Mouse (Mus musculus): ENCODE results near the gene Mgat3.

Gene Mgat3

GRCm38 (mm10) chr15:80225796-80226195, 52.3 kb downstream of the Mgat3 start:
- DNase-seq (ENCODE audit: low spot score): peak; percentile 51

DNA sequence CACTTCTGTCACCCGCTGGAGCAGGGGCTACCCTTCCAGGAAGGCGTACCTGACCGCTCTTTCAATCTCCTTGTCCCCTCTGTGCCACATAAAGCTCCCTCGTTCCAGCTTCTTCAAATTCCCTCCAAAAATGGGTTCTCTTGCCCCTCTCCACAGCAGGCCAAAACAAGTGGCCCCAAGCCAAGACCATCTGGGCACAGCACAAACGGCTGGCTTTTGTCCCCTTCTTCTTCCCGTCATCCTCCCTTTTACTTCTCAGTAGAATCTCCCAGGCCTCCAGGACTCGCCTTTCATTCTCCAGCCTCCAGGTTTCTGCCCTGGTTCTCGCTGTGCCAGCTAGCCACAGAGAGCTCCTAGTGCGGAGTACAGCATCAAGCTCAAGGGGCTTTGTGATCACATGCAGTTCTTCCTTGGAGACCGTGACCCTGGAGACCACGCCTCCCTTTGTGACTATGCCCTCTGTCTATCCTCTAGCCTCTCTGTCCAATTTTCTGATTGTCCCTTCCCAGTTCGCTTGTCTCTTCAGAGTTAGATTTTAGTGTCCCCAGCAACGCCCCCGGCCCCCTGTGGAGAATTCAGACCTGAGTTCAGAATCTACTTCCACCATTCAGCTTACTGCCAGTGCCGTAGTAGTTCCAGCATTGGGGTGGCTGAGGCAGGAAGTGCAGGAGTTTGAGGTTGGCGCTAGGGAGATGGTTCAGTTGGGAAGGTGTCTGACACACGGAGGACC, 54.7 kb downstream of the Mgat3 start:
- DNase-seq (ENCODE audit: low spot score): no peak

GRCm38 (mm10) chr15:80232331-80232730, 58.8 kb downstream of the Mgat3 start:
- DNase-seq (ENCODE audit: low spot score): no peak

DNA sequence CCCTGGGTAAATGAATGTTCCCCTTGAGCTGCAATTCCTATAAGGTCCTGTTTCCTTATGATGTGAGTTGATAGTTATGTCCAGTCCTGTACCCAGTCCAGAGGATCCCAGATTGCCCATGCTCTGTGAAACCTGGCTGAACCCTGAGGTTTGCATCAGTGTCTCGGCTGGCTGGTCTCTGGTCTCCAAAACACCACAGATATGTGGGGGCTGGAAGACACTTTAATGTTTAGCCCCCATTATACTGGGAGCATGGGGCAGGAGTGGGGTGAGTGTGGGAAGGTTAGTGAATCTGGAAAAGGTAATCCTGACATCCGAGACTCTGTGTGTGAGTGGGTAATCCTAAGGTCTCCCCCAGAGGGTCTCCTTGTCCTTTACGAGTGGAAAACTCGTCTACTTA, 59.5 kb downstream of the Mgat3 start:
- no peak for DNase-seq (ENCODE audit: low spot score)

- peak; percentile 94 for DNase-seq (ENCODE audit: low spot score)
These were observed 60.4 kb downstream of the Mgat3 start, which contains the start of gene Mief1 for GRCm38 (mm10) chr15:80233733-80234509. Gene Mief1, plus strand, starts transcription at chr15:80234018.

GRCm38 (mm10) chr15:80235535-80235934, 62.0 kb downstream of the Mgat3 start, which contains the start of gene AC140267.1:
Gene AC140267.1, plus strand, starts transcription at chr15:80235835.
- DNase-seq (ENCODE audit: low spot score): no peak

GRCm38 (mm10) chr15:80248135-80248534, 74.6 kb downstream of the Mgat3 start:
- no peak for DNase-seq (ENCODE audit: low spot score)

GRCm38 (mm10) chr15:80248596-80248995, 75.1 kb downstream of the Mgat3 start:
- no peak for DNase-seq (ENCODE audit: low spot score)

DNA sequence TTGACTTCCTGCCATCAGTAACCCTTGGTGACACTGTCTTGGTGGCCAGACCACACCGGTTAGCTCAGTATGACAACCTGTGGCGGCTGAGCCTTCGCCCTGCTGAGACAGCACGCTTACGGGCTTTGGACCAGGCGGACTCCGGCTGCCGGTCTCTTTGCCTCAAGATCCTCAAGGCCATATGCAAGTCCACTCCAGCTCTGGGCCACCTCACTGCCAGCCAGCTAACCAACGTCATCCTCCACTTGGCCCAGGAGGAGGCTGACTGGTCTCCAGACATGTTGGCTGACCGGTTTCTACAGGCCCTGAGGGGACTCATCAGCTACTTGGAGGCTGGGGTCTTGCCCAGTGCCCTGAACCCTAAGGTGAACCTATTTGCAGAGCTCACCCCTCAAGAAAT, 76.2 kb downstream of the Mgat3 start:
- DNase-seq (ENCODE audit: low spot score): no peak

GRCm38 (mm10) chr15:80250586-80250985, 77.1 kb downstream of the Mgat3 start:
- no peak for DNase-seq (ENCODE audit: low spot score)

GRCm38 (mm10) chr15:80253530-80253929, 80.0 kb downstream of the Mgat3 start:
- peak; percentile 19 for DNase-seq (ENCODE audit: low spot score)

DNA sequence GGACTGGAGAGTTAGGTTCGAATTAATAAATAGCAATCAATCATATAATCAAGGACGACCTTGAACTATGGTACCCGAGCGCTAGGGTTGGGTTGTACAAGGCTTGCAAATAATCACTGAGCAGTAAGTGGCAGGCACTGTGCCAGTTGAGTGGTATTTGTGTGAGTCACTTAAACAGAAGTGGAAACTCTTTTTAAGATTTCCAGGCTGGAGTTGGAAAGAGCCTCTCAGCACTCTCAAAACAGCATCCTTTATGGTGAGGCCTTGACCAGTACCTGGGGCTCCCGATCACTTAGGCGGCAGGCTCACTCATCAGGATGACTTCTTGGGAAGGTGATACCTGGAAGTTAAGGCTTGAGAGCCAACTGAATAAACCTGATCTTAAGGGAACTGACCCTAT, 80.7 kb downstream of the Mgat3 start:
- peak; percentile 70 for DNase-seq (ENCODE audit: low spot score)

DNA sequence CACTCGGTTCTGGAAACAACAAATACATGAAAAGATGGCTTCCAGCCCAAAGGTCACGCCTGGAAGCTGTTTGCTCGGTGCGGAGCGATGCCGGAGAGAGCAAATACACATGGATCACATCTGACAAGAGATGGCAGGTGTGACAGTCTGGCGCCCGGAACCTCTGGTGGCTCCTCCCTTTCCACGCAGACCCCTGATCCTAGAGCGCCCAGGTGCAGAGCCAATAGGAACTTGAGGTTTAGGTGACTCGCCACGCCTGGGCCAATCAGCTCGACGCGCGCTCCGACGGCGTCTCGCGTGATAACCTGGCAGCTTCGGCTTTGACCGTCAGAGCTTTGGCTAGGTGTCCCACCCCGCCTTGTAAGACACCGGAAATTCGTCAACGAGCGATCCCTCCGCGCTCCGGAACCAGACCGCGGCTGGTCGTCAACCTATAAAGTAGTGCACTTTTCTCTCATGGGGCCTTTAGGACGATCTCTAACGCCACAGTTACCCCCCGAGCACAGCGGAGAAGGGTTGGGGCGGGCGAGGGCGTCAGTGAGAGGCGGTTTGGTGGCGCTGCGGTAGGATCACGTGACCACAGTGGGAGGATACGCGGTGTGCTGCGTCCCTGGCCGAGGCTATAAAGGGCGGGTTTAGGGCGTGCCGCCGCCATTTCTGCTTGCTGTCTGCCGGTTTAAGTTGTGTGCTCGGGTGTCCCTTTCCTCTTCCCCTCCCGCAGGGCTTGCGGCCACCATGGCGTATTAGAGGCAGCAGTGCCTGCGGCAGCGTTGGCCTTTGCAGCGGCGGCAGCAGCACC, 81.5 kb downstream of the Mgat3 start, which contains the start of gene Atf4:
Gene Atf4, plus strand, starts transcription at position 338 of the 799 bp plus-strand sequence.
- DNase-seq (ENCODE audit: low spot score): peak; percentile 99

GRCm38 (mm10) chr15:80255646-80256121, 82.2 kb downstream of the Mgat3 start:
- DNase-seq (ENCODE audit: low spot score): peak; percentile 92

DNA sequence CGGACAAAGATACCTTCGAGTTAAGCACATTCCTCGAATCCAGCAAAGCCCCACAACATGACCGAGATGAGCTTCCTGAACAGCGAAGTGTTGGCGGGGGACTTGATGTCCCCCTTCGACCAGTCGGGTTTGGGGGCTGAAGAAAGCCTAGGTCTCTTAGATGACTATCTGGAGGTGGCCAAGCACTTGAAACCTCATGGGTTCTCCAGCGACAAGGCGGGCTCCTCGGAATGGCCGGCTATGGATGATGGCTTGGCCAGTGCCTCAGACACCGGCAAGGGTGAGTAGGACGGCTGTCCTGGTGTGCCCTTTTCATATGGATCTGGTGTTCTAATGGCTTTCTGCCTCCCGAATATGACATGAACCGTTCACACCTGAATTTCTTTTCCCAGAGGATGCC, 82.7 kb downstream of the Mgat3 start:
- DNase-seq (ENCODE audit: low spot score): peak; percentile 30

- DNase-seq (ENCODE audit: low spot score): peak; percentile 29
These were observed 83.4 kb downstream of the Mgat3 start for GRCm38 (mm10) chr15:80256656-80257601.

GRCm38 (mm10) chr15:80257602-80258239, 84.2 kb downstream of the Mgat3 start:
- peak; percentile 52 for DNase-seq (ENCODE audit: low spot score)

GRCm38 (mm10) chr15:80258240-80259170, 85.0 kb downstream of the Mgat3 start:
- DNase-seq (ENCODE audit: low spot score): peak; percentile 24

DNA sequence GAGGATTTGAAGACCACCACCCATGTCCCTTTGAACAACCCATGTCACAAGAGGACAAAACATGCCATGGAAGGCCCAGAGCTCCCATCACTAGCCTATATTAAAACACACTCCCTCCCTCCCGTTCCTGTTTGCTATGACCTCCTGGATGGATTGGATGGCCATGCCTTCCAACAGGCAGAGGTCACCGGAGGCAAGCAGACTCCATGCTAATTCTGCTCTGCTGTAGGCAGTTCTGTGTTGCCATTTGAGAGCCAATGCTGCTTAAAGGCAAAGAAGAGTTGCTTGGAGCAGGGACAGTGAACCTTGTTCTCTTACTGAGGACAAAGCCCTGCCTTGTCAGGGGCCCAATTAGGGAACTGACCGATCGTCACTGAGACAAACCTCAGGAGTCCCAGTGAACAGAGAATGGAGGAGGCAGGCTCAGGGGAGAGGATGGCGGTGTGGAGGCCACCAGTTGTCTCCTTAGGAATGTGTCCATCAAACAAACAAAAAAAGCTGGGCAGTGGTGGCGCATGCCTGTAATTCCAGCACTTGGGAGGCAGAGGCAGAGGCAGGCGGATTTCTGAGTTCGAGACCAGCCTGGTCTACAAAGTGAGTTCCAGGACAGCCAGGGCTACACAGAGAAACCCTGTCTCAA, 86.0 kb downstream of the Mgat3 start:
- peak; percentile 22 for DNase-seq (ENCODE audit: low spot score)
